Mouse (Mus musculus): Measurements from ENCODE around the gene Gm21764. TPM values are rescaled to one million over a fixed set of nuclear protein-coding genes. Genes with fewer than 3 reads are reported as not detected.

The Gm21764 gene
- not detected for polyA plus RNA-seq (2017; shearing (Covaris generic))

GRCm38 (mm10) chrY:18061712-18062111 lies at the start of gene Gm21764:
Gene Gm21764, minus strand, starts transcription at chrY:18061812.

GRCm38 (mm10) chrY:18088816-18089215 lies 27.2 kb upstream of the Gm21764 start, which contains the start of gene Ssty1:
Gene Ssty1, plus strand, starts transcription at chrY:18089116.

Other genes with a start within 250 kb of the Gm21764 start
- gene Gm21904, start 215.5 kb downstream of the Gm21764 start, polyA plus RNA-seq (2017; shearing (Covaris generic)): not detected
- not detected for gene Gm20772, start 187.1 kb downstream of the Gm21764 start, polyA plus RNA-seq (2017; shearing (Covaris generic))
- gene Gm20831, start 187.1 kb downstream of the Gm21764 start, polyA plus RNA-seq (2017; shearing (Covaris generic)): not detected
- not detected for gene Srsy, start 124.5 kb downstream of the Gm21764 start, polyA plus RNA-seq (2017; shearing (Covaris generic))
- gene Ssty1, start 27.3 kb upstream of the Gm21764 start, polyA plus RNA-seq (2017; shearing (Covaris generic)): not detected

Measured in effector memory CD4-positive, alpha-beta T cell, adult 5 months (primary cell).